In the genomic region with DNA sequence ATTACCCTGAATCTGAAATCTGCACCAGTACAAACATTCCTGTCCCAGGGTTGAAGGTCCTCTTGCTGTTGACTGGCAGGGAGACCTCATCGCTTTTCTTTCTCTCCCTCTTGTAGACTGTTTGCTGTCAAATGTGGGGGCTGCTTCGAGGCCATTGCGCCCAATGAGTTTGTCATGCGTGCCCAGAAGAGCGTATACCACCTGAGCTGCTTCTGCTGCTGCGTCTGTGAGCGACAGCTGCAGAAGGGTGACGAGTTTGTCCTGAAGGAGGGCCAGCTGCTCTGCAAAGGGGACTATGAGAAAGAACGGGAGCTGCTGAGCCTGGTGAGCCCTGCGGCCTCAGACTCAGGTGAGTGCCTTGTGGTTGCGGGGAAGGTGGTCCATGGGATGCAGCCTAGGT, we compare ENCODE assay signal across 21 mouse cellular contexts.
DNase-seq lines count a peak whose midpoint lies in the region; ATAC-seq lines count a peak whose summit lies in the region.
"Had no signal": no experiment of that assay in that cellular context is flagged by ENCODE, and none has a peak within 500 bp of the region (broad histone marks: within the 10 kb centered on the region; RNA-seq: fewer than 3 reads in every experiment).

No protein-coding gene starts in this region.

- no peak overlapping the region for H3K4me3 ChIP-seq in intestine, embryonic 14.5 days (ENCODE audit: low read depth, low read length)
- no peak overlapping the region for H3K4me3 ChIP-seq in intestine, embryonic 15.5 days (replicated peaks)
- H3K4me3 ChIP-seq: embryonic facial prominence, embryonic 13.5 days; embryonic facial prominence, embryonic 15.5 days; erythroblast, embryonic 14.5 days; forebrain, embryonic 13.5 days had no signal

- H3K27me3 ChIP-seq in intestine, embryonic 14.5 days (replicated peaks; ENCODE audit: control insufficient read depth, insufficient read depth, low read length) = no peaks in the 10 kb centered on the region
- no peaks in the 10 kb centered on the region for H3K27me3 ChIP-seq in intestine, embryonic 15.5 days (replicated peaks)
- H3K27me3 ChIP-seq: embryonic facial prominence, embryonic 13.5 days had no signal

- H3K36me3 ChIP-seq in intestine, embryonic 14.5 days (ENCODE audit: control insufficient read depth, insufficient read depth, low read length) = no peaks in the 10 kb centered on the region
- H3K36me3 ChIP-seq in intestine, embryonic 15.5 days = no peaks in the 10 kb centered on the region
- H3K36me3 ChIP-seq: embryonic facial prominence, embryonic 13.5 days; embryonic facial prominence, embryonic 15.5 days had no signal

- no peak overlapping the region for H3K27ac ChIP-seq in intestine, embryonic 14.5 days (ENCODE audit: low read depth)
- no peak overlapping the region for H3K27ac ChIP-seq in intestine, embryonic 15.5 days
- H3K27ac ChIP-seq: embryonic facial prominence, embryonic 13.5 days; embryonic facial prominence, embryonic 15.5 days; forebrain, embryonic 13.5 days had no signal

- no peak for ATAC-seq in intestine, embryonic 14.5 days (replicated peaks; ENCODE audit: low FRiP score, low TSS enrichment, low read depth)
- ATAC-seq in intestine, embryonic 15.5 days = no peak
- ATAC-seq: activated CD4-positive, CD25-positive, alpha-beta regulatory T cell, adult 4 months; forebrain, embryonic 13.5 days; forebrain, embryonic 16.5 days; Patski had no signal

- no peak overlapping the region for H3K9ac ChIP-seq in intestine, embryonic 14.5 days (ENCODE audit: low read length)
- H3K9ac ChIP-seq in intestine, embryonic 15.5 days = no peak overlapping the region
- H3K9ac ChIP-seq: embryonic facial prominence, embryonic 13.5 days; embryonic facial prominence, embryonic 15.5 days; forebrain, embryonic 13.5 days had no signal

- no peaks in the 10 kb centered on the region for H3K4me1 ChIP-seq in intestine, embryonic 14.5 days (replicated peaks; ENCODE audit: control insufficient read depth, insufficient read depth, low read length)
- H3K4me1 ChIP-seq in intestine, embryonic 15.5 days (replicated peaks) = no peaks in the 10 kb centered on the region

- peak; percentile 67 for DNase-seq in heart, adult 11 months
- no peak for DNase-seq in heart, adult 8-10 months (ENCODE audit: low spot score)
- DNase-seq in intestine, embryonic 14.5 days (ENCODE audit: low spot score) = peak; percentile 20
- DNase-seq in adrenal gland, postnatal 14 days = no peak
- DNase-seq: adrenal gland, adult 8-10 months; adrenal gland, postnatal 25 days; cerebellum, adult 11 months; cerebellum, adult 18-20 months; cerebellum, adult 8-10 months; cerebellum, adult 9-11 months; cerebellum, postnatal 14 days; cerebellum, postnatal 36 days; embryo, embryonic 11 days had no signal

- 68% methylated on average over 11 of the region's 11 CpGs for WGBS in intestine, embryonic 14.5 days
- 68% methylated on average over 11 of the region's 11 CpGs for WGBS in intestine, embryonic 15.5 days

- H3K4me2 ChIP-seq in intestine, embryonic 14.5 days (ENCODE audit: low read length) = no peak overlapping the region
- H3K4me2 ChIP-seq in intestine, embryonic 15.5 days (replicated peaks) = no peak overlapping the region
- H3K4me2 ChIP-seq: embryonic facial prominence, embryonic 13.5 days; embryonic facial prominence, embryonic 15.5 days; forebrain, embryonic 13.5 days had no signal

- no peaks in the 10 kb centered on the region for H3K9me3 ChIP-seq in intestine, embryonic 14.5 days (ENCODE audit: control insufficient read depth, low read length)
- no peaks in the 10 kb centered on the region for H3K9me3 ChIP-seq in intestine, embryonic 15.5 days
- H3K9me3 ChIP-seq: embryonic facial prominence, embryonic 13.5 days; embryonic facial prominence, embryonic 15.5 days; forebrain, embryonic 13.5 days had no signal

Comparison
In these comparisons a context has a peak if more than half of its experiments do, and no peak if none do; other contexts are left out.
1. DNase-seq: peak in heart, adult 11 months (single experiment) and intestine, embryonic 14.5 days (single experiment); none in heart, adult 8-10 months (single experiment) and adrenal gland, postnatal 14 days (single experiment).